Mouse (Mus musculus): ENCODE data around the gene Apom. TPM values are rescaled to one million over a fixed set of nuclear protein-coding genes. Genes with fewer than 3 reads are reported as not detected.

Gene Apom
- polyA plus RNA-seq, 1 experiment from 2014 or later = 0.18 TPM

GRCm38 (mm10) chr17:35100196-35100765 is 31.6 kb downstream of the Apom start:
- no peak for DNase-seq (ENCODE audit: low spot score)

GRCm38 (mm10) chr17:35097164-35097655 is 34.6 kb downstream of the Apom start:
- DNase-seq (ENCODE audit: low spot score) = no peak

GRCm38 (mm10) chr17:35096597-35096996 is 35.3 kb downstream of the Apom start:
- DNase-seq (ENCODE audit: low spot score) = no peak

DNA sequence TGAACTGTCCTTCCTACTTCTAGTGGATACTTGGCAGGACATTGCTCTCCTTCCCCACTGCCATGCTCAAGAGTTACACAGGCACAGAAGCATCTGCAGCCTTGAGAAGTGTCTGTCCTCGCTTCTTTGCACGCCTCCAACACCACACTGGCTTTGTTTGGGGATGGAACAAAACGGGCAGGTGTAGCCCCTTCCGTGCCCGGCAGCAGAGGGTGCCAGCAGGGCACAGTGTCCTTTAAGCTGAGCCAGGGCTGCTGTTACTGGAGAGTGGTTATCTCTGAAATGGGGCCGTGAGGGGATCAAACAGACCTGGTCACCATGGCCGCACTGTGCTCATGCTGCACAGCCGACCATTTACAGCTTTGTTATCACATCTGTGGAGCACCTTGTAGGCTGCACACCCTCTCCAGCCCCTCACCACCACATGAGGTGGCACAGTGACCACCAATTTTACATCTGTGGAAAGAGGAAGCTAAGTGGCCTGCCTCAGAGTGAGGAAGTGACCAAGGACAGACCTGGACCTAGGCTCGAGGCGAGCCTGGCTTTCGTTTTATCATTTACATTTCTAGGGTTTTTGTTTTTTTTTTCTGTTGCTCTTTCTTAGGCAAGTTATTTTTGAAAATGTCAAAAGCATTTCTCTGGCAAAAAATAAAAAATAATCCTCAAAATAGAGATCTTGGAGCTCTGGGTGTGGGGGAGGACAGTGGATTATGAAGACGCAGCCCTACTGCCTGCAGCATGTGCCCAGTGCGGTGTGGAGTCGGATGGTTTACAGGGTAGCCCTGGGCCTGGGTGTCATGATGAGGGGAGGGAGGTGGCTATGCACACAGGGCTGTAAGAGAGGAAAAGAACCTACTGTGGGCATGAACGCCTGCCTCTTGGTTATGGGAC is 37.1 kb downstream of the Apom start:
- DNase-seq (ENCODE audit: low spot score) = no peak

DNA sequence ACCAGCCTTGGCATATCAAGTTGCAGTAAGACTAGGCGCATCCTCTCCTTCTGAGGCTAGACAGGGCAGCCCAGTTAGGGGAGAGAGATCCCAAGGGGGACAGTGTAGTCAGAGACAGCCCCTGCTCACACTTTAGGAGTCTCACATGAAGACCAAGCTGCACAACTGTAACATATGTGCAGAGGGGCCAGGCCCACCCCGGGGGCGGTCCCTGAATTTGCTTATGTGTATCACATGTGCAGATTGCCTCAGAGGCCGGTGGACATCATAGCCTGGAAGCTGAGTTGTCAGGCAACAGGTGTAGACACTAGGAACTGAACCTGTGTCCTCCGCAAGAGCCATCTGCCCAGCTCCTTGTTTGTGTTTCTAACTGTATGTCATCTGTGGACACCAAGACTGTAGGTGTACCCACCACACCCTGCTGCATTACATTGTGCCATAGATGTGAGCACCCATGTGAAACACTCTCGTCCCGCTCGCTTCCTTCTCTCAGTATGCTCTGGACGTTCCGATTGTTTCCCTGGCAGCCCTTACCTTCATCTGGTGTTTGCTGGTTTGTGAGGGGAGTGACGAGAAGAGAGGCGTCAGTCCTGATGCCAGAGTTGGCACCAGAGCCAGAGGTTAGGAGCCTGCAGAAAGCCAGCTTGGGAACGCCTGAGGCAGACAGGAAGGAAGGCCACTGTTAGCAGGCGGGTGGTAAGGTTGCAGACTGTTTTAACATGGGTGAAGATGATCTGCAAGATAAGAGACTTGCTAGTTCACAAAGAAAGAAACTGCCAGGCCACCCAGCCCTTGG is 39.2 kb downstream of the Apom start:
- DNase-seq (ENCODE audit: low spot score) = no peak

DNA sequence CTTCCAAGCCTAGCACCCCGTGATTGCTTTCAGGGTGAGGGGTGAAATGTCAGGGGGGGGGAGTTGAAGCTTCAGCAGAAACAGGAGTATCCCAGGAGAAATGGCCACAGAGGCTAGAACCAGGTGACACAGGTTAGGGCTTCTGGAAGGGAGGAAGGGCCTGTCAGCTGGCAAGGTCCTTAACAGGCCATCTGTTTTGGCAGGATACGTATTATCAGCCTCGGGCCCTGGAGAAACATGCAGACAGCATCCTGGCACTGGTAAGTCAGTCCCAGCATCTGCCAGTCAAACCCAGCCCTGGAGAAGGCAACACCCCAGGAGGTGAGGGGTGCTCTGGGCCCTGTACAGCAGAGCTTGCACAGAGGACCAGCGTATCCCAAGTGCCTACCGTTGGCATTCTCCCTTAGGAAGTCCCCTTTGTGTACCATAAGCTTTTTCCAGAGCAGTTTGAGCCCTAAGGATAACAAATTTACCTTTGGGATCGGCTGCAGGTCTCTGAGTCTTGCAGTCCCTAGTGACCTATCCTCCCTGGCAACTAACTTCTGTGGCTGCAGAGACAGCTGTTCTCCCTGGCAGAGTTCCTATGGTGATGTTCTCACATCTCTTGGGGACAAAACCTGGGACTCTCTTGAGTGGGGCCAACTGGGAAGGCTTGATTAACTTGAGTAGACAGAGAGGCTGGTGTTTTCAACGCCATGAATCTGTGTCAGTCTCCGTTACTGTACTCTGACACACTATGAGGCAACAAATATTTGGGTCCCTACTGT is 41.5 kb downstream of the Apom start:
- DNase-seq (ENCODE audit: low spot score) = no peak

GRCm38 (mm10) chr17:35088825-35089644 is 42.8 kb downstream of the Apom start, which contains the start of gene Abhd16a:
Gene Abhd16a, plus strand, starts transcription at chr17:35089263.
- DNase-seq (ENCODE audit: low spot score) = peak; percentile 94

- DNase-seq (ENCODE audit: low spot score) = no peak
Observed at GRCm38 (mm10) chr17:35088151-35088550, 43.7 kb downstream of the Apom start.

DNA sequence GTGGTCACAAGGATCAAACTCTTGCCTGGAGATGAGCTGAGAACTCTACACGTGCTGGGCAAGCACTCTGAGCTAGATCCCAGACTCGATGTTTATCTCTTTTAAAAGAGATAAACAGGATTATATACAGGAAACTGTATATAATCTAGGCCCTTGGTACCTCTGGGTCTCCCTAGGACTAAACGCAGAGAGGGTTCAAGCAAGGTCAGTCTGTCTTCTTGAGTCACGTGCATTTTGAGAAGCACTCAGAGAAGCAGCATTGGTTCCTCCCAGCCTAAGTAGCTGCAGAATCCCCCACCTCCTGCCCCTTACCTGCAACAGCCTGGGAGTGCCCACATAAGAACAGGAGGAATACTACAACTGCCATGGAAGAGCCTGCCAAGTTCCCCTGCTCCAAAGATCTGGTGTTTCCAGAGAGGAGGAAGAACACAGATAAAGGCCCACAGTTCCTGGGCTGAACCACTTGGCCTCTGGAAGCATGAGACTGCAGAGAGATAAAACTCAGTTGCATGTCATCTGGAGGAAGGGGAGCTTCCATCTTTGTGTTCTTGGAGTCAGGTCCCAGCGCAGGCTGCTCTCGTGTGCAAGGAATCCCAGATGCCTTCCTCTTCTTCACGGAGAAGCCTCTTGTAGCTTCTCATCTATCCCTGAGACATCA is 46.5 kb downstream of the Apom start, which contains the start of gene Ly6g6f:
Gene Ly6g6f (minus strand): TSS at position 403 of the 658 bp plus-strand sequence.
- no peak for DNase-seq (ENCODE audit: low spot score)

GRCm38 (mm10) chr17:35083929-35084497 is 47.8 kb downstream of the Apom start:
- no peak for DNase-seq (ENCODE audit: low spot score)

GRCm38 (mm10) chr17:35082841-35083576 is 48.8 kb downstream of the Apom start:
- no peak for DNase-seq (ENCODE audit: low spot score)

DNA sequence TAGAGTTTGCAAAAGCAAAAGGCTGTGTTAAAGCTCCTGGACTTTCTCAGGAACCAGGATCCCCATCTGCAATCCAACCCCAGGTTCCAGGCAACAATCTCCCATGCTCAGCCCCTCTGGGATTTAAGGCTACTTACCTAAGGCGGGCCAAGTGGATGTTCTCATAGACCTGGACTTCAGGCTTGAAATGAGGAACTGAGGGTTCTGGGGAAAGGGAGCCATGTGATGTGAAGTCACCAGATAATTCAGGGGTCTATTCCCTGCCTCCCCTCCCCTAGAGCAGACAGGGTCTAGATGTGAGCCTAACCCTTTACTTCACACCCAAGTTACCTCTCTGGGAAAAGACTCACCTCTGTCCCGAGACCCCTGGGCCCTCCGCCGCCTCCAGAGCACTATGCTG is 51.1 kb downstream of the Apom start:
- no peak for DNase-seq (ENCODE audit: low spot score)

DNA sequence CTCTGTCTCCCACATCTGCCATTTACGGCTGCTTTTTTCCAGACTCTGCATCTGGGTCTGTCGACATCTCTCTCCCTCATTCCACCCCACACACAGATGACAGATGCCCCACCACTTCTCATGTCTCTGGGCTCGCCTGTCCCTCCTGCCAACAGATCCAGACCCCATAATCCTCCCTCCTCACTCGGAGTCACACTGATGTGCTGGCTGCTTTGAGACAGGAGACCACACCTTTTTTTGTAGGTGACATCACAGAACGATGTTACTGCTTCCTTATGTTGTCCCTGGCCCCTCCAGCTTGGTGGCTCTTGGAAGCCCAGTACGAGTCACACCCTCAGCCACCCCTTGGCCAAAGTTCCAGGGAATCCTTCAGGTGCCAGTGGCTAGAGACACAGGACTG is 51.6 kb downstream of the Apom start:
- no peak for DNase-seq (ENCODE audit: low spot score)

DNA sequence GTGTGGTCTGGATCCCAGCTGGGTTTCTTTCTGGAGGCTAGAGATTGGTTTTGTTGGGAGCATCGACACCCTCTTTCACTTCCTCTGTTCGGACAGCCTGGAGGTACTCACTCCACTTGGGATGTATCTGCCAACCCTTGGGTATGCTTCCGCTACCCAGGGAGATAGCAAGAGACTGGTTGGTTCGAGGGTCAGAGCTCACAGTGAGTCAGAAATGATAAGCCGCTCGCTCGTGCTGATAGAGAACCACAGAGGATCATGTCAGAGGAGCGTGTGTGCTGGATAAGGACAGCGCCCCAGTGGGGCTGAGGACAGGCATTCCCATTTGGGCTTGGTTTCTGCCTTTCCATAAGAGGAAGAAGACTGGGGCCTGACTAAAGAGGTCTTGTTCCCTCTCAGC is 52.1 kb downstream of the Apom start:
- no peak for DNase-seq (ENCODE audit: low spot score)
